Mouse (Mus musculus) myocyte (in vitro differentiated cells): ENCODE measurements at regions not wholly inside any gene's neighbourhood (a gene's known extent, or its start where the extent isn't known, plus 50 kb on each side); places are given as distances from the start of the nearest gene placed in this dataset.

ENCODE experiments used
- CEBPB ChIP-seq: IDR thresholded peaks from 2 replicates; pipeline ENCODE4 v1.6.1; 2011; ENCODE audit warnings: mild to moderate bottlenecking, moderate library complexity; ENCODE audit not compliant: poor library complexity, insufficient read depth, severe bottlenecking
- E2F4 ChIP-seq: IDR thresholded peaks from one replicate; pipeline ENCODE4 v1.6.1; 2011; ENCODE audit warnings: mild to moderate bottlenecking, control low read depth, moderate library complexity; ENCODE audit not compliant: insufficient read depth
- MYOD1 ChIP-seq, 3 experiments: IDR thresholded peaks; one replicate each; pipeline ENCODE4 v1.6.1; 2011; ENCODE audit warnings: control low read depth in 2 of 3, low read depth in 2 of 3, mild to moderate bottlenecking in 2 of 3, moderate library complexity in 1 of 3; ENCODE audit not compliant: insufficient read length in 2 of 3, control insufficient read depth in 1 of 3

GRCm38 (mm10) chr10:15541797-15542350 lies 823.9 kb upstream of the Gje1 start:
- TF ChIP-seq CEBPB, result no peak
- no peak for TF ChIP-seq MYOD1 (IDR thresholded peaks at IDR 0.05; ENCODE audit: control insufficient read depth in 1 of 3, insufficient read length in 2 of 3, low read depth in 2 of 3)
- no peak for TF ChIP-seq E2F4
